Mouse (Mus musculus) midbrain, embryonic 11.5 days (tissue): ENCODE data around the gene Meox1. TPM values are rescaled to one million over a fixed set of nuclear protein-coding genes. Genes with fewer than 3 reads are reported as not detected.
A peak's percentile ranks its signal among the peaks of the same experiment; 100 is the strongest.

Experiments used
- ATAC-seq: fragments of 200-750 bp; cut with Nextera tagmentation; 2 replicates; pipeline ENCODE4 v1.8.0; 2017; ENCODE audit warnings: moderate TSS enrichment, moderate library complexity; ENCODE audit not compliant: low FRiP score
- DNase-seq: peaks from one replicate; pipeline ENCODE4 v3.0.0; 2015; ENCODE audit warnings: low spot score; ENCODE audit errors: missing footprints
- H3K27ac ChIP-seq: fragments of 300-500 bp; sonication (generic); 2 replicates; pipeline ENCODE4 v1.5.1; 2014; ENCODE audit warnings: low read depth, low read length
- H3K27me3 ChIP-seq: fragments of 300-500 bp; sonication (generic); 2 replicates; pipeline ENCODE4 v1.6.1; 2014; ENCODE audit warnings: mild to moderate bottlenecking, low read length, moderate library complexity, mixed read lengths; ENCODE audit not compliant: control insufficient read depth, insufficient read depth
- H3K36me3 ChIP-seq: fragments of 300-500 bp; sonication (generic); 2 replicates; pipeline ENCODE4 v1.6.1; 2014; ENCODE audit warnings: mild to moderate bottlenecking, low read length, moderate library complexity, mixed read lengths; ENCODE audit not compliant: control insufficient read depth, insufficient read depth
- H3K4me1 ChIP-seq: fragments of 300-500 bp; sonication (generic); 2 replicates; pipeline ENCODE4 v1.6.1; 2014; ENCODE audit warnings: low read length; ENCODE audit not compliant: control insufficient read depth, insufficient read depth
- H3K4me2 ChIP-seq: fragments of 300-500 bp; sonication (generic); 2 replicates; pipeline ENCODE4 v1.6.1; 2014; ENCODE audit warnings: mild to moderate bottlenecking, moderate library complexity
- H3K4me3 ChIP-seq: fragments of 300-500 bp; sonication (generic); 2 replicates; pipeline ENCODE4 v1.5.1; 2014; ENCODE audit warnings: low read depth, low read length
- H3K9ac ChIP-seq: fragments of 300-500 bp; sonication (generic); 2 replicates; pipeline ENCODE4 v1.6.1; 2014; ENCODE audit warnings: low read length
- H3K9me3 ChIP-seq: fragments of 300-500 bp; sonication (generic); 2 replicates; pipeline ENCODE4 v1.6.1; 2016; ENCODE audit warnings: low read length; ENCODE audit not compliant: control insufficient read depth
- WGBS: fragments of 180-500 bp; shearing (Covaris S2); extraction: QIAGEN DNeasy Blood & Tissue Kit; methylation state at CpG from one replicate; pipeline ENCODE4 v1.1.7; 2014; 5-methylcytosine and 5-hydroxymethylcytosine counted together
- polyA plus RNA-seq: library from polyadenylated mRNA; unstranded; fragments of >200 nt; fragmentation: Nextera tagmentation; extraction: Ambion mirVana; gene quantifications from 2 replicates; pipeline ENCODE4 v1.2.1, GENCODE M21; 2014

Gene Meox1
- polyA plus RNA-seq, 1 experiment from 2014 or later, result 0.29 TPM

DNA sequence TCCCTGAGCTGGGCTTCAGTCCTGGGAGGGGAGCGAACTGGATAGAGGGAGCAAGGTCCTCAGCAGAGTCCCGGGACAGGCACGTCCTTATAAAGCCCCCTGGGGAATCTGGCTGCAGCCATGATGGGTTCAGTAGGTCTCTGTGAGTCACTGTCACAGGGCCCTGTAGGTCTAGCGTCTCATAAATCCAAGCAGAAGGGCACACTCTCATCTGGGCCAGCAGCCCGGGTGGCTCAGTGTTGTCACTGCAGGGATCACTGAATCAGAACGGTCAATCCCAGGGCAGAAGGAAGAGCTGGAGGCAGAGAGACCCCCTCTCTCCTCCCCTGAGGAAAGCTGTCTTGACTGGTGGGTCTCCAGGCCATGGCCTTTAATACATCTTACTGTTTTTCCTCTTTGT, 14.6 kb upstream of the Meox1 start:
- DNase-seq, result no peak
- no peak for ATAC-seq
- no peaks in the 10 kb centered on the region for H3K9me3 ChIP-seq
- no peaks in the 10 kb centered on the region for H3K36me3 ChIP-seq
- H3K27ac ChIP-seq, result no peak overlapping the region
- WGBS, result 55% methylated on average over 6 of the region's 6 CpGs
- no peak overlapping the region for H3K4me2 ChIP-seq
- H3K4me3 ChIP-seq, result no peak overlapping the region
- no peaks in the 10 kb centered on the region for H3K4me1 ChIP-seq
- H3K27me3 ChIP-seq, result no peaks in the 10 kb centered on the region
- H3K9ac ChIP-seq, result no peak overlapping the region

GRCm38 (mm10) chr11:101905115-101905514, 10.9 kb upstream of the Meox1 start:
- DNase-seq (peak; percentile 99), ATAC-seq (no peak)
- H3K36me3 ChIP-seq, result no peaks in the 10 kb centered on the region
- no peak overlapping the region for H3K4me3 ChIP-seq
- no peaks in the 10 kb centered on the region for H3K9me3 ChIP-seq
- no peak overlapping the region for H3K9ac ChIP-seq
- no peak overlapping the region for H3K4me2 ChIP-seq
- 24% methylated on average over 13 of the region's 13 CpGs for WGBS
- no peak overlapping the region for H3K27ac ChIP-seq
- H3K27me3 ChIP-seq, result no peaks in the 10 kb centered on the region
- H3K4me1 ChIP-seq, result no peaks in the 10 kb centered on the region

DNA sequence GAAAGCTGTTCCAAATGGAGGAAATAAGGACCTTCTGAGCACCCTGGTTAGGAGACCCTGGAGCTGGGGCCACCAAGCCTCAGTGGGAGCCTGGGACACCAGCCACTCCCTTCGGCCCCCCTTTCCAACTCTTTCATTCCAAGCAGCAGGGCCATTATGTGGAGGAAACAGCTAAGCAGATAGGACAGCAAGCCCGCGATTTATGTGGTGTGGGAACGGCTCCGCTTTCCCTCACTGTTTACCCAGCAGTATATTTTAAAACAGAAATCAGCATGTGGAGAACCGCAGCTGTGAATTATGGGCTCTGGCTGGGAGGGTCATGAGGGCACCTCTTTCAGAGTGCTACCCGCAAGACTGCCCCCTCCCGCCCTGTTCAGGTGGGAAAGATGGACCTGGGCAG, 7.1 kb upstream of the Meox1 start:
- H3K36me3 ChIP-seq, result no peaks in the 10 kb centered on the region
- no peaks in the 10 kb centered on the region for H3K4me1 ChIP-seq
- DNase-seq (no peak), ATAC-seq (no peak)
- no peak overlapping the region for H3K4me3 ChIP-seq
- H3K9me3 ChIP-seq, result no peaks in the 10 kb centered on the region
- WGBS, result 84% methylated on average over 8 of the region's 8 CpGs
- H3K4me2 ChIP-seq, result no peak overlapping the region
- H3K9ac ChIP-seq, result no peak overlapping the region
- no peak overlapping the region for H3K27ac ChIP-seq
- no peaks in the 10 kb centered on the region for H3K27me3 ChIP-seq

- Histone ChIP-seq H3K4me2 (no peak overlapping the region), H3K36me3 (no peaks in the 10 kb centered on the region), H3K4me3 (no peak overlapping the region), H3K27ac (no peak overlapping the region), H3K27me3 (no peaks in the 10 kb centered on the region; the same call in 1 of the 2 replicates), H3K9ac (no peak overlapping the region), H3K4me1 (no peaks in the 10 kb centered on the region), H3K9me3 (no peaks in the 10 kb centered on the region)
- ATAC-seq (no peak), DNase-seq (no peak)
- WGBS, result 88% methylated on average over 4 of the region's 4 CpGs
Measured at GRCm38 (mm10) chr11:101898328-101898727, 4.2 kb upstream of the Meox1 start.

DNA sequence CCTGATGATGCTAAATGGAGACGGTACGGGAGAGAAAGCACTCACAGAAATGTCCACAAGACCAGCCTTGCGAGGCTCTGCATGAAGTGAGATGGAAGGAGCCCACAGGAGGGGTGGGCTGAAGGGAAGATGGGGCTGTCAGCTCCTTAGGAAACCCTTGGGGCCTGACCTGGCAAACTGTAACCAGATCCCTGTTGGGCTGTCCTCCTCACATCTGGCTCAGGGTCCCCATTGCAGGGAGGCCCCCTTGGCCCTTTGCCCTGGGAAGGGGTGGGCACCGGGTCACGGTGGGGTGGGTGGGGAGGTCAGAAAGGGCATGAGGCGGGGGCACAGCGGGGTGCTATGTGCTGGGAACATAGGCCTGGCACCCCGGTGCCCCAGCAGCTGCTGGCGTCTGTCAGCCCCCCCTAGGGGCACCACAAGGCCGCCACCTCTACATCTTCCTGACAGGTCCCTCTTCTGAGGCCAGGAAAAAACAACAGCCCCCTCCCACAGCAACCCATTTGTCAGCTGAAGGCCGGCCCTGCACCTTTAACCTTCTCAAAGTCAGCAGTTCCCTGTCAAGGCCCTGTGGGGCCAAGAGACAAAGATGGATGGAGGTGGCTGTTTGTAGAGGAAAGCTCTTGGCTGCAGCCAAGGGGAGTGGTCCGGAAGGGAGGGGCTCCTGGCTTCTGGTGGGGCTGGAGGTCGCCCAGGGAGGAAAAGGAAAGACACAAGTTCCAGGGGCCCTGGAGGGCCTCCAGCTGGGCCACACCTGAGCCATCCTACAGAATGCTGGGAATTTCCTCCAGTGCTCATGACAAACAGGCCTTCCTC, 2.6 kb upstream of the Meox1 start:
- Histone ChIP-seq H3K27ac (no peak overlapping the region), H3K4me3 (no peak overlapping the region), H3K4me2 (no peak overlapping the region), H3K9me3 (no peaks in the 10 kb centered on the region), H3K36me3 (no peaks in the 10 kb centered on the region), H3K9ac (no peak overlapping the region), H3K4me1 (no peaks in the 10 kb centered on the region), H3K27me3 (peaks cover 3% of the 10 kb centered on the region; the same call in 1 of the 2 replicates)
- DNase-seq, result no peak
- WGBS, result 55% methylated on average over 13 of the region's 13 CpGs
- ATAC-seq, result no peak

GRCm38 (mm10) chr11:101893560-101893959, 614 bp downstream of the Meox1 start:
- DNase-seq (no peak), ATAC-seq (no peak)
- Histone ChIP-seq H3K27ac (no peak overlapping the region), H3K27me3 (peaks cover 3% of the 10 kb centered on the region; the same call in 1 of the 2 replicates), H3K4me2 (no peak overlapping the region), H3K4me3 (no peak overlapping the region), H3K36me3 (no peaks in the 10 kb centered on the region), H3K4me1 (peaks cover 6% of the 10 kb centered on the region), H3K9me3 (no peaks in the 10 kb centered on the region), H3K9ac (no peak overlapping the region)
- 40% methylated on average over 15 of the region's 15 CpGs for WGBS

DNA sequence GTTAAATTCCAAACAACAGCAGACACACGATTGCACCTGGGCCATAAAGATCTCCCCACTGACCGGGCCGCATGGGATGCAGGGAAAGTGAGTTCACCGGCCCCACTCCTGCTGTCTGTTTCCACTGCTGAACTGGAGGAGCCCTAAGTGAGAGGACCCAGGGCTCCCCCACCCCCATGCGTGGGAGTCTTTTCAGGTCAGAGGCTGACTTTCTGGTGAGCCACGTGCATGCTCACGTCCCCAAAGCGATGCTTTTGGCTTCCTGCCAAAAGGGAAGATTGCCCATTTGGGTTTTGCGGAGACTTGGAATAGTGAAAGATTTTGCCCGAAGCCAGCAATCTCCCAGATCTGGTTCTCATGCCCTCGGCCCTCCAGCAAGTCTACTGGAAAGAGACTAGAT, 2.7 kb downstream of the Meox1 start:
- H3K4me2 ChIP-seq, result no peak overlapping the region

GRCm38 (mm10) chr11:101889781-101890180, 4.4 kb downstream of the Meox1 start:
- Histone ChIP-seq H3K4me2 (peak overlapping the region; percentile 51), H3K9ac (peak overlapping the region; percentile 44), H3K4me3 (peak overlapping the region; percentile 21), H3K36me3 (no peaks in the 10 kb centered on the region), H3K27me3 (peaks cover 3% of the 10 kb centered on the region; the same call in 1 of the 2 replicates), H3K9me3 (no peaks in the 10 kb centered on the region), H3K27ac (no peak overlapping the region), H3K4me1 (peaks cover 6% of the 10 kb centered on the region)
- ATAC-seq (0 out of 2 replicates have a peak, but pooled peaks have one; percentile 22), DNase-seq (peak; percentile 93)
- under 1% methylated on average over 13 of the region's 13 CpGs for WGBS

More for the DNA sequence above, 2.7 kb downstream of the Meox1 start:
- Histone ChIP-seq H3K4me1 (peaks cover 6% of the 10 kb centered on the region), H3K27me3 (peaks cover 3% of the 10 kb centered on the region; the same call in 1 of the 2 replicates), H3K4me3 (no peak overlapping the region), H3K27ac (no peak overlapping the region), H3K9me3 (no peaks in the 10 kb centered on the region), H3K36me3 (no peaks in the 10 kb centered on the region), H3K9ac (no peak overlapping the region)
- no peak for DNase-seq
- no peak for ATAC-seq
- 35% methylated on average over 11 of the region's 11 CpGs for WGBS

DNA sequence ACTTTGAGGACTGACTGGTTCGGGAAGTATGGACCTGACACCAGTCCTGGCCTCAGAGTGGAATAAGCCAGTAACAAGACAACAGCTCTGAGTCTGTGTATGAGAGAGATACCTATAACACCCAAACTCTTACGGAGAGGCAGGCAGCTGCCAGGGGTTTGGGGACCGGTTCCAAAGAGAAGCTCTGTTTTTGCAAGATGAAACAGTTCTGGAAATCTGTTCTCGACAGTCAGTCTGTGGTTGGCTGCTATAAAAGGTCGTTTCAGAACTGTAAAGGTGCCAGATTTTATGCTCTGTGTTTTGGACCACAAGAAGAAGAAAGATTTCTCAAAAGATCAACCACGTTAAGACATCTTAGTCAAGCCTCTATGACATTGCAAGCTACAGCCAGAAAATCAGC, 5.4 kb downstream of the Meox1 start:
- H3K27me3 ChIP-seq, result peaks cover 3% of the 10 kb centered on the region; the same call in 1 of the 2 replicates
- ATAC-seq (no peak), DNase-seq (no peak)
- no peak overlapping the region for H3K4me2 ChIP-seq
- peaks cover 6% of the 10 kb centered on the region for H3K4me1 ChIP-seq
- H3K9me3 ChIP-seq, result no peaks in the 10 kb centered on the region
- H3K9ac ChIP-seq, result no peak overlapping the region
- H3K4me3 ChIP-seq, result no peak overlapping the region
- WGBS, result 64% methylated on average over 6 of the region's 6 CpGs
- H3K27ac ChIP-seq, result no peak overlapping the region
- H3K36me3 ChIP-seq, result no peaks in the 10 kb centered on the region
